Mouse (Mus musculus): ENCODE data around the gene Olfr652. TPM values are rescaled to one million over a fixed set of nuclear protein-coding genes. Genes with fewer than 3 reads are reported as not detected.

The Olfr652 gene
- not detected in 2 replicates for polyA plus RNA-seq (2014; fragmentation: Nextera tagmentation; extraction: Ambion mirVana)

DNA sequence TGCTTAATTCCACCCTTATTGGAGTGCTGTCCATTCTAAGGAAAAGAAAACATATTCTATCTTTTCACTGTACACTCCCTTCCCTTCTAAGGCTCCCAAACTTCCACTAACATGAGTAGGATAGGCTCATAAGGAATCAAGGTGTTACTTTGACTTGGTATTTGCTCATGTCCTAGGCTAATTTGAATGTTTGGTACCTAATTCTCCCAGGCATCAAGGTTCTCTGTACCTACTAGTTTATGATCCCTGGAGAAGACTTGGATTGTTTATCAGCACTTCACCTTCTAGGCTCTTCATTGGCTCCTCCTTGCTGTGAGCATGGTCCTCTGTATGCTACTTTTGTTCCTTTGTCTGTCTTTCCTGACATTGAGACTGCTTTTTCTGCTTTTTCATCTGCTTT, at the start of gene Olfr652:
Gene Olfr652 (plus strand): TSS at position 301 of the 400 bp plus-strand sequence.
- H3K4me1 ChIP-seq (ENCODE audit: control insufficient read depth, insufficient read depth, low read length), result no peaks in the 10 kb centered on the region
- no peak within 1 kb of the TSS for H3K4me2 ChIP-seq (ENCODE audit: low read depth)
- ATAC-seq (ENCODE audit: insufficient read depth, low FRiP score, low TSS enrichment) (no peak), DNase-seq (ENCODE audit: low spot score) (no peak)
- H3K9ac ChIP-seq (ENCODE audit: low read length), result no peak within 1 kb of the TSS
- no peaks in the 10 kb centered on the region for H3K9me3 ChIP-seq (ENCODE audit: control insufficient read depth, low read length)
- H3K27ac ChIP-seq (ENCODE audit: low read depth, low read length), result no peak within 1 kb of the TSS
- H3K4me3 ChIP-seq (ENCODE audit: low read depth, low read length), result no peak within 1 kb of the TSS
- H3K27me3 ChIP-seq (ENCODE audit: control insufficient read depth, insufficient read depth, low read length), result no peaks in the 10 kb centered on the region
- no peaks in the 10 kb centered on the region for H3K36me3 ChIP-seq (ENCODE audit: control insufficient read depth, insufficient read depth, low read length)

DNA sequence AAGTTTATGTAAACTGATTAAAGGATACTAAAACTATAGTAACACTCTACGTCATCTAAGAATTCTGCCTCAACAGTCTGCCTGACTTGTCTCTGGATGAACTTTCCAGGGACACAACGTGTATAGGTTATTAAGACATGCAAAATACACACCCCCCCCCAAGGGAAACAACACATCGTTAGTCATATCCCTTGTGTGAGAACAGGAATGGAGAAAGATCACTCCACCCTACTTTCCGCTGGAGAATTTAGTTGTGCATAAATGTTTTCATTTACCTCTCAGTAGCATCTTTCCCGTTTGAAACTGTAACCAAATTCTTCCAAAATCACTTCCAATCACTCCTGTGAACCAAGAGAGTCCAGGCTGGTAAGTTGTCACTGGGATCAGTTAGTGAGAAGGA, 10.9 kb upstream of the Olfr652 start, which contains the start of gene Olfr651:
Gene Olfr651 (plus strand): TSS at position 301 of the 400 bp plus-strand sequence.
- ATAC-seq (ENCODE audit: insufficient read depth, low FRiP score, low TSS enrichment) (no peak), DNase-seq (ENCODE audit: low spot score) (no peak)
- Histone ChIP-seq H3K36me3 (ENCODE audit: control insufficient read depth, insufficient read depth, low read length) (no peaks in the 10 kb centered on the region), H3K9me3 (ENCODE audit: control insufficient read depth, low read length) (no peaks in the 10 kb centered on the region), H3K4me1 (ENCODE audit: control insufficient read depth, insufficient read depth, low read length) (no peaks in the 10 kb centered on the region), H3K4me3 (ENCODE audit: low read depth, low read length) (no peak within 1 kb of the TSS), H3K27ac (ENCODE audit: low read depth, low read length) (no peak within 1 kb of the TSS), H3K4me2 (ENCODE audit: low read depth) (no peak within 1 kb of the TSS), H3K27me3 (ENCODE audit: control insufficient read depth, insufficient read depth, low read length) (no peaks in the 10 kb centered on the region), H3K9ac (ENCODE audit: low read length) (no peak within 1 kb of the TSS)
- WGBS, result 85% methylated on average over 5 of the region's 5 CpGs

- Histone ChIP-seq H3K9ac (ENCODE audit: low read length) (no peak overlapping the region), H3K27ac (ENCODE audit: low read depth, low read length) (no peak overlapping the region), H3K4me2 (ENCODE audit: low read depth) (no peak overlapping the region), H3K4me1 (ENCODE audit: control insufficient read depth, insufficient read depth, low read length) (no peaks in the 10 kb centered on the region), H3K36me3 (ENCODE audit: control insufficient read depth, insufficient read depth, low read length) (no peaks in the 10 kb centered on the region), H3K4me3 (ENCODE audit: low read depth, low read length) (no peak overlapping the region), H3K9me3 (ENCODE audit: control insufficient read depth, low read length) (no peaks in the 10 kb centered on the region), H3K27me3 (ENCODE audit: control insufficient read depth, insufficient read depth, low read length) (no peaks in the 10 kb centered on the region)
- WGBS, result 74% methylated on average over 1 of the region's 1 CpGs
- ATAC-seq (ENCODE audit: insufficient read depth, low FRiP score, low TSS enrichment) (no peak), DNase-seq (ENCODE audit: low spot score) (no peak)
Observed at GRCm38 (mm10) chr7:104552700-104553099, 8.0 kb upstream of the Olfr652 start.

DNA sequence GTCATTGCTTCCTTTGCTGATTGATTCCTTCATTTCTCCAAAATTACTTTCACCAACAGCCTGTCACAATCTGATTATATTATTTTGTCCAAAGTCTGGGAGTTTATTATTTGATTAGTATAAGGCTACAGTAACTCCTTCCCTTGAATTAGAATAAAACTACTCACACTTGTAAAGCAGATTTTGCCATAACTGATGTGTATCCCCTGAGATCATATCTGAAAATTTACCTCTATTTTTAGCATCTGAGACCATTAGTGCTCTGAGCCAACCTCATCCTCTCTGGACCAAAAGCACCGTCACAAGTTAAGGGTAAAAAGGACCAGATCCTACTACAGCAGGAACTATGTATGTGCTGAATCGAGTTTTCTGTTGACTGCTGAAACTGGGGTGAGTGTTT, 16.3 kb downstream of the Olfr652 start, which contains the start of gene Olfr653:
Gene Olfr653 (plus strand): TSS at position 301 of the 400 bp plus-strand sequence.
- Histone ChIP-seq H3K4me3 (ENCODE audit: low read depth, low read length) (no peak within 1 kb of the TSS), H3K27me3 (ENCODE audit: control insufficient read depth, insufficient read depth, low read length) (no peaks in the 10 kb centered on the region), H3K4me2 (ENCODE audit: low read depth) (no peak within 1 kb of the TSS), H3K4me1 (ENCODE audit: control insufficient read depth, insufficient read depth, low read length) (no peaks in the 10 kb centered on the region), H3K9me3 (ENCODE audit: control insufficient read depth, low read length) (no peaks in the 10 kb centered on the region), H3K36me3 (ENCODE audit: control insufficient read depth, insufficient read depth, low read length) (no peaks in the 10 kb centered on the region), H3K9ac (ENCODE audit: low read length) (no peak within 1 kb of the TSS), H3K27ac (ENCODE audit: low read depth, low read length) (no peak within 1 kb of the TSS)
- WGBS, result 83% methylated on average over 2 of the region's 2 CpGs
- ATAC-seq (ENCODE audit: insufficient read depth, low FRiP score, low TSS enrichment) (no peak), DNase-seq (ENCODE audit: low spot score) (no peak)

DNA sequence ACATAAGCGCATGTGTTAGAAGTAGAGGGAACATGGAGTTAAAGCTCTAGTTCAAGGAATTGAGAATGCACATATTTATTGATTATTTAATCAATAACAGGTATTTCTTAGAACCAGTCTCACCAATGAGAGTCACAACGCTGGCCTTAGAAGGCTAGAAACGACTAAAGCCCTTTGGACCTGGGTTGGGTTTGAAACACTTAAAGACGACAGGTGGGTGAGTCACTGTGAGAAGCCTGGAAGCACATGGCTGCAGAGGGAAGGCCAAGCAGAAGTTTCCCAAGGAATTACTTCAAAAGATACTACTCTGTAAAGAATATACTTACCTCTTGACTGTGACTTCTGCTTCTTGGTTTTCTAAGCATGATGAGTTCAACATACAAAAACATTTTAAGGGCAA, 20.1 kb downstream of the Olfr652 start:
- H3K9ac ChIP-seq (ENCODE audit: low read length), result no peak overlapping the region
- no peaks in the 10 kb centered on the region for H3K27me3 ChIP-seq (ENCODE audit: control insufficient read depth, insufficient read depth, low read length)
- H3K4me2 ChIP-seq (ENCODE audit: low read depth), result no peak overlapping the region
- H3K4me1 ChIP-seq (ENCODE audit: control insufficient read depth, insufficient read depth, low read length), result no peaks in the 10 kb centered on the region
- WGBS, result 87% methylated on average over 4 of the region's 4 CpGs
- DNase-seq (ENCODE audit: low spot score) (no peak), ATAC-seq (ENCODE audit: insufficient read depth, low FRiP score, low TSS enrichment) (no peak)
- H3K36me3 ChIP-seq (ENCODE audit: control insufficient read depth, insufficient read depth, low read length), result no peaks in the 10 kb centered on the region
- H3K27ac ChIP-seq (ENCODE audit: low read depth, low read length), result no peak overlapping the region
- no peaks in the 10 kb centered on the region for H3K9me3 ChIP-seq (ENCODE audit: control insufficient read depth, low read length)
- no peak overlapping the region for H3K4me3 ChIP-seq (ENCODE audit: low read depth, low read length)

- no peak overlapping the region for H3K27ac ChIP-seq (ENCODE audit: low read depth, low read length)
- H3K27me3 ChIP-seq (ENCODE audit: control insufficient read depth, insufficient read depth, low read length), result no peaks in the 10 kb centered on the region
- H3K9ac ChIP-seq (ENCODE audit: low read length), result no peak overlapping the region
- DNase-seq (ENCODE audit: low spot score) (no peak), ATAC-seq (ENCODE audit: insufficient read depth, low FRiP score, low TSS enrichment) (no peak)
- no peak overlapping the region for H3K4me2 ChIP-seq (ENCODE audit: low read depth)
- H3K36me3 ChIP-seq (ENCODE audit: control insufficient read depth, insufficient read depth, low read length), result no peaks in the 10 kb centered on the region
- 92% methylated on average over 4 of the region's 4 CpGs for WGBS
- H3K9me3 ChIP-seq (ENCODE audit: control insufficient read depth, low read length), result no peaks in the 10 kb centered on the region
- H3K4me1 ChIP-seq (ENCODE audit: control insufficient read depth, insufficient read depth, low read length), result no peaks in the 10 kb centered on the region
- no peak overlapping the region for H3K4me3 ChIP-seq (ENCODE audit: low read depth, low read length)
Observed at GRCm38 (mm10) chr7:104581429-104581828, 20.7 kb downstream of the Olfr652 start.

DNA sequence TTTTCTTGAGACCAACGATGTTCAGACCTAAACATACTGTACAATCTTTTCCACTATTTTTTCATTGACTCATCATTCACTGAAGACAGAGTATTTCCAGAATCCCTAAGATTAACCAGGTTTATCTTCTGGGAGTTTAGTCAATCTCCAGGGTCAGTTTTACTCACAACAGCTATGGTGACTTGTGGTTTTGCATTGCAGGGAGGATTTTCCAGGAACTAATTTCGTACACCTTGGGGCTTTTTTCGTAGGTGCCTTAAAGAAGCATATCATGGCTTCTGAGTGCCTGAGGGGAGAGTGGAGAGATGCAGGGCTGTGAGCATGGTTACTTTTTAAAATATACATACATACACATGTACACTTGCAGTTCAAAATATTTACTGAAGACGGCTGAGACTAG, 26.0 kb downstream of the Olfr652 start, which contains the start of gene Olfr654:
Gene Olfr654 (plus strand): TSS at position 301 of the 400 bp plus-strand sequence.
- Histone ChIP-seq H3K9ac (ENCODE audit: low read length) (no peak within 1 kb of the TSS), H3K9me3 (ENCODE audit: control insufficient read depth, low read length) (no peaks in the 10 kb centered on the region), H3K36me3 (ENCODE audit: control insufficient read depth, insufficient read depth, low read length) (no peaks in the 10 kb centered on the region), H3K4me2 (ENCODE audit: low read depth) (no peak within 1 kb of the TSS), H3K27ac (ENCODE audit: low read depth, low read length) (no peak within 1 kb of the TSS), H3K27me3 (ENCODE audit: control insufficient read depth, insufficient read depth, low read length) (no peaks in the 10 kb centered on the region), H3K4me3 (ENCODE audit: low read depth, low read length) (no peak within 1 kb of the TSS), H3K4me1 (ENCODE audit: control insufficient read depth, insufficient read depth, low read length) (no peaks in the 10 kb centered on the region)
- ATAC-seq (ENCODE audit: insufficient read depth, low FRiP score, low TSS enrichment), result no peak
- no peak for DNase-seq (ENCODE audit: low spot score)
- 86% methylated on average over 4 of the region's 4 CpGs for WGBS

- no peaks in the 10 kb centered on the region for H3K9me3 ChIP-seq (ENCODE audit: control insufficient read depth, low read length)
- H3K4me1 ChIP-seq (ENCODE audit: control insufficient read depth, insufficient read depth, low read length), result no peaks in the 10 kb centered on the region
- H3K4me3 ChIP-seq (ENCODE audit: low read depth, low read length), result no peak overlapping the region
- H3K9ac ChIP-seq (ENCODE audit: low read length), result no peak overlapping the region
- 85% methylated on average over 5 of the region's 5 CpGs for WGBS
- no peak overlapping the region for H3K4me2 ChIP-seq (ENCODE audit: low read depth)
- H3K27me3 ChIP-seq (ENCODE audit: control insufficient read depth, insufficient read depth, low read length), result no peaks in the 10 kb centered on the region
- no peak for DNase-seq (ENCODE audit: low spot score)
- ATAC-seq (ENCODE audit: insufficient read depth, low FRiP score, low TSS enrichment), result no peak
- H3K27ac ChIP-seq (ENCODE audit: low read depth, low read length), result no peak overlapping the region
- H3K36me3 ChIP-seq (ENCODE audit: control insufficient read depth, insufficient read depth, low read length), result no peaks in the 10 kb centered on the region
Observed at GRCm38 (mm10) chr7:104588274-104588673, 27.6 kb downstream of the Olfr652 start.

DNA sequence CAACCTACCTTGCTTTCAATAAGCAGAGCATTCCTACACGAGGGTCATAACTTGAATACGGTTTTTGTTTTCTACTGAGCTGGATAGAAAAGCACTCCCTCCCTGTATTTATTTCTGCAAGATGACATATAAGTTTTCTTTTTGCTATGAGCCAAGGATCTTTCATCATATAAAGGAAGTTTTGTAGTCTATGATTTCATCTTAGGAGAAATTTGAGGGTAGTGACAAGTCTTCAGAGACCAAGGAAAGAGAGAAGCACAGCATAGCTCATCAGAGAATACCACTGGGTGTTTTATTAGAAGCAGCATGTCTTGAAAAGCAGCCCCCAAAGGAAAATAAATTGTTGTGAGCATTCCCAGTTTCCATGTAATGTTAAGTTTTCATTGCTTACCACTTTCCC, 41.0 kb downstream of the Olfr652 start, which contains the start of gene Olfr655:
Gene Olfr655 (minus strand): TSS at position 101 of the 400 bp plus-strand sequence.
- no peaks in the 10 kb centered on the region for H3K36me3 ChIP-seq (ENCODE audit: control insufficient read depth, insufficient read depth, low read length)
- 94% methylated on average over 2 of the region's 2 CpGs for WGBS
- ATAC-seq (ENCODE audit: insufficient read depth, low FRiP score, low TSS enrichment), result no peak
- no peak for DNase-seq (ENCODE audit: low spot score)
- no peak within 1 kb of the TSS for H3K4me3 ChIP-seq (ENCODE audit: low read depth, low read length)
- H3K4me1 ChIP-seq (ENCODE audit: control insufficient read depth, insufficient read depth, low read length), result no peaks in the 10 kb centered on the region
- H3K9ac ChIP-seq (ENCODE audit: low read length), result no peak within 1 kb of the TSS
- H3K27me3 ChIP-seq (ENCODE audit: control insufficient read depth, insufficient read depth, low read length), result no peaks in the 10 kb centered on the region
- no peak within 1 kb of the TSS for H3K4me2 ChIP-seq (ENCODE audit: low read depth)
- H3K27ac ChIP-seq (ENCODE audit: low read depth, low read length), result no peak within 1 kb of the TSS
- no peaks in the 10 kb centered on the region for H3K9me3 ChIP-seq (ENCODE audit: control insufficient read depth, low read length)

Measured in neural tube, embryonic 11.5 days (tissue).